Mouse (Mus musculus) adrenal gland, adult 8-10 months (tissue): ENCODE results near the gene Shisa8. TPM values are rescaled to one million over a fixed set of nuclear protein-coding genes. Genes with fewer than 3 reads are reported as not detected.
A peak's percentile ranks its signal among the peaks of the same experiment; 100 is the strongest.

Experiments
- DNase-seq: peaks from one replicate; pipeline ENCODE4 v3.0.0; 2022
- total RNA-seq, 4 experiments: library from RNA; stranded (reverse); gene quantifications; 2 replicates each; pipeline ENCODE4 v1.2.4; 2022

Shisa8 gene
- total RNA-seq, 4 experiments from 2014 or later = 0.14 to 0.24 (median 0.17) TPM; not detected in 1

GRCm38 (mm10) chr15:82223251-82223650, 10.6 kb upstream of the Shisa8 start:
- no peak for DNase-seq

- no peak for DNase-seq
Observed at GRCm38 (mm10) chr15:82221104-82221860, 8.7 kb upstream of the Shisa8 start.

- no peak for DNase-seq
Observed at GRCm38 (mm10) chr15:82220003-82220675, 7.5 kb upstream of the Shisa8 start.

GRCm38 (mm10) chr15:82218778-82219666, 6.4 kb upstream of the Shisa8 start:
- no peak for DNase-seq

- DNase-seq = no peak
Observed at GRCm38 (mm10) chr15:82217980-82218379, 5.4 kb upstream of the Shisa8 start.

GRCm38 (mm10) chr15:82217039-82217438, 4.4 kb upstream of the Shisa8 start:
- DNase-seq = no peak

GRCm38 (mm10) chr15:82216142-82216827, 3.7 kb upstream of the Shisa8 start:
- DNase-seq = no peak

GRCm38 (mm10) chr15:82215332-82216046, 2.9 kb upstream of the Shisa8 start:
- no peak for DNase-seq

GRCm38 (mm10) chr15:82213222-82213621, 607 bp upstream of the Shisa8 start:
- DNase-seq = no peak

- DNase-seq = no peak
Observed at GRCm38 (mm10) chr15:82211911-82212751, 484 bp downstream of the Shisa8 start.

GRCm38 (mm10) chr15:82211281-82211680, 1.3 kb downstream of the Shisa8 start:
- no peak for DNase-seq

GRCm38 (mm10) chr15:82210801-82211200, 1.8 kb downstream of the Shisa8 start:
- DNase-seq = no peak

GRCm38 (mm10) chr15:82209295-82210050, 3.1 kb downstream of the Shisa8 start:
- no peak for DNase-seq

GRCm38 (mm10) chr15:82208307-82208706, 4.3 kb downstream of the Shisa8 start:
- DNase-seq = no peak

- DNase-seq = no peak
Observed at GRCm38 (mm10) chr15:82207504-82208219, 5.0 kb downstream of the Shisa8 start.

GRCm38 (mm10) chr15:82207105-82207459, 5.5 kb downstream of the Shisa8 start:
- DNase-seq = no peak

- DNase-seq = peak; percentile 17
Observed at GRCm38 (mm10) chr15:82206365-82207104, 6.1 kb downstream of the Shisa8 start.

GRCm38 (mm10) chr15:82204680-82205371, 7.8 kb downstream of the Shisa8 start:
- DNase-seq = no peak
